Mouse (Mus musculus) brain, embryonic 14.5 days (tissue): Measurements from ENCODE around the gene Dgka. TPM values are rescaled to one million over a fixed set of nuclear protein-coding genes. Genes with fewer than 3 reads are reported as not detected.

Source experiments
- DNase-seq: peaks from one replicate; pipeline ENCODE4 v3.0.0-alpha.2; 2011; ENCODE audit warnings: low read depth
- CTCF ChIP-seq: fragments of 200-500 bp; IDR thresholded peaks from 2 replicates; pipeline ENCODE4 v1.5.1; 2012; ENCODE audit warnings: inconsistent platforms, mild to moderate bottlenecking, moderate library complexity, borderline replicate concordance; ENCODE audit not compliant: insufficient read depth, insufficient read length; ENCODE audit errors: extremely low read depth
- POLR2A ChIP-seq: fragments of 200-500 bp; IDR thresholded peaks from 2 replicates; pipeline ENCODE4 v1.6.1; 2012; ENCODE audit warnings: mild to moderate bottlenecking, inconsistent platforms, borderline replicate concordance; ENCODE audit not compliant: poor library complexity, insufficient read depth, insufficient read length, severe bottlenecking; ENCODE audit errors: extremely low read depth
- polyA plus RNA-seq: library from polyadenylated mRNA; depleted of rRNA; stranded (reverse); fragments of >200 nt; gene quantifications from 2 replicates; pipeline ENCODE4 v1.2.3, GENCODE M21; 2012; rRNA removed

Gene Dgka
- polyA plus RNA-seq = 8.6 and 8.8 TPM in 2 replicates

DNA sequence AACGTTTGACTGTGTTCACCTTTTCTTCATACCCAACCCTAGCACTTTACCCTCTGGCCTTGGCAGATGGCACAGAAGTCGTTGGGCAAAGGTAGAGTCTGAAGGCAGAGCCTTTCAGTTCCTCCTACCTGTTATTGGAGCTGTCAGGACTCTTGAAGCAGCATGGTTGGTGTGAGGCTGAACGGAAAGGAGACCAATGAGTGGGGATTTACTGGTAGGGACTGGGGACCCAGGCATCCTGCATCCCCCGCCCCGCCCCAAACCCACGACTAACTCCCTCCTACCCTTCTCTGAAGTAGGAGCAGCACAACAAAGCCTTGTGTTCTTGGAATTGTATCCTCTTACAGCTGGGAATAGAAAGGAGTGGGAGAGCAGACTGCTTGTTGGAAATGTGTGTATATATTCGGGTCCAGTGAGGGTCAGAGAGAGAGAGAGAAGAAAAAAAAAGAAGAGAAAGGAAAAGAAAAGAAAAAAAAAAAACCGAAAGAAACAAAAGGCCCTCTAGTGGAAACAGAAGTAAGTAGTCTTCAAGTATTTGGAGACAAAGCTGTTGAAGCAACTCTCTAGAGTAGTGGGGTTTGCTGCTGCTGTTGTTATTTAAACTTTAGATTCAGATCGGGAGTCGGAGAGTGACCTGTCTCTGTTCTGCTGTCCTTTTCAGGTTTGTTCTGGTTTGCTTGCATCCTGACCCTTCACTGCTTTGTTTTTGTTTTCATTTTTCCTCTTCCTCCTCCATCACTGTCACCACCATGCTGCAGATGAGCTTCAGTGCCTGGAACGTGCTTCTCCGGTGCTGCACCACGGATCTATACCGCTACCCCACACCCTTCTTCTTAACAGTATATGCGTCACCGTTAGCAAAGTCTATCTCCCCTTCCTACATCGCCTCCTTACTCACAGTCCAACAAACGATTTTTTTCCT, at the start of gene Dgka:
Gene Dgka, minus strand, starts transcription at position 176 of the 922 bp plus-strand sequence.
- TF ChIP-seq CTCF (no peak), POLR2A (no peak)
- DNase-seq = peak; percentile 8

GRCm38 (mm10) chr10:128794391-128794790, 49.7 kb upstream of the Dgka start:
- DNase-seq = no peak
- no peak for TF ChIP-seq POLR2A
- TF ChIP-seq CTCF = no peak

- DNase-seq = no peak
- TF ChIP-seq POLR2A = no peak
- TF ChIP-seq CTCF = no peak
Observed at GRCm38 (mm10) chr10:128793258-128793657, 48.6 kb upstream of the Dgka start.

- DNase-seq = no peak
- no peak for TF ChIP-seq CTCF
- no peak for TF ChIP-seq POLR2A
Observed at GRCm38 (mm10) chr10:128792041-128792440, 47.4 kb upstream of the Dgka start.

DNA sequence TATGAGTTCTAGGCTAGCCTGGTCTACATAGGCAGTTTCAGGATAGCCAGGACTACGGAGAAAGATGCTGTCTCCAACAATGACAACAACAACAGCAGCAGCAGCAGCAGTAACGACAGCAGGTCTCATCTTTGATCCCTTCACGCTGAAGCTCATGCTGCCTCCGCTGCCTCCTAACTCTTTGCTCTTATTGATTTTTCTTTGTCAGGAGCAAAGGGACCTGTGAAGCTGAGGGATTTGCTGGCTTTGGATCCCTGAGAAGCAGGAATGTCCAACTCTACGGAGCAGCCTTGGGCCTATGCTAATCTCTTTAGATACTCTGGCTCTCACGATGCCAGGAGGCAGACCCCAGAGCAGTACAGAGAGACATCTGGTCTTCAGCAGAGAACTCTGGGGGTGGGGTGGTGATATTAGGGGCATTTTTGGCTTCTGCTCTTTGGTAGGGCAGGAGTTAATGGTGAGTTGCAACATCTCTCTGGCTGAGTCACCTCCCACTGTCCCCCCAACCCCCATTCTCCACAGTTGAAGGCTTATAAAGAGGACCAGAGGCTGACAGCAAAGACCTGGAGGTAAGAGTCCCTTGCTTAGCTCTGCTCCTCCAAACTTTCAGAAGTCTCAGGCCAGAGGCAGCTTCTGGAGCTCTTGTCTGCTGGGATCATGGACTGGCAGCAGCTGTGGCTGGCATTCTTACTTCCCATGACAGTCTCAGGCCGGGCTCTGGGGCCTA, 45.9 kb upstream of the Dgka start, which contains the start of gene Mmp19:
Gene Mmp19, plus strand, starts transcription at position 513 of the 727 bp plus-strand sequence.
- DNase-seq = no peak
- TF ChIP-seq CTCF = no peak
- TF ChIP-seq POLR2A = no peak

- TF ChIP-seq CTCF (no peak), POLR2A (no peak)
- no peak for DNase-seq
Observed at GRCm38 (mm10) chr10:128780200-128780599, 35.5 kb upstream of the Dgka start.

GRCm38 (mm10) chr10:128779011-128779795, 34.5 kb upstream of the Dgka start:
- peak; percentile 4 for DNase-seq
- TF ChIP-seq CTCF (no peak), POLR2A (no peak)

DNA sequence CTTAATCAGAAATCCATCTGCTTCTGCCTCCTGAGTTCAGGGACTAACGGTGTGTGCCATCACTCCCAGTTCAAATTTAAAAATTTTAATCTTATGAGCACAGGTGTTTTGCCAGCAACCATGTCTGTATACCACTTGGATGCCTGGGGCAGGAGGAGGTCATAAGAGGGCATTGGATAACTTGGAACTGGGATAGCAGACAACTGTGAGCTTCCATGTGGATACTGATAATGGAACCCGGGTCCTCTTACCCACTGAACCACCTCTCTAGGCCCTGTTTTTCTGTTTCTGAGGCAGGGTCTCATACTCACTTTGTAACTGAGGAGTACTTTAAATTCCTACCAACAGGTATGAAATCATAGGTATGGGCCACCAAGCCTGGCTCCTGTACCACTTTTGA, 33.8 kb upstream of the Dgka start:
- no peak for TF ChIP-seq POLR2A
- no peak for TF ChIP-seq CTCF
- no peak for DNase-seq

DNA sequence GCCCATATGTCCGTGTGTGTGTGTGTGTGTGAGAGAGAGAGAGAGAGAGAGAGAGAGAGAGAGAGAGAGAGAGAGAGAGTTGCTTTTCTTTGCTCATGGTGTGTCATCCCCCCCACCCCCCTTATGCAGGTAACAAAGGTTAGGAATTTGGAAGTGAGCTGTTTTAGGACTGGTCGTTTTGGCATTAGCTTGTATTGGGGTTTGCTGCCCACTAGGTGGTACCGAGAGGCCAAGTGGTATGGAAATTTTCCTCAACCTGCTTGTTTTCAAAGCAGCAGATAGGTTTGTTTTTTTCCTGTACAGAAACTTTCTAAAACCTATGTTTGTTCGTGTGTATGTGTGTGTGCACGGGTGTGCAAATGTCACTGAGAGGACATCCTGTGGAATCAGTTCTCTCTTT, 29.0 kb upstream of the Dgka start:
- DNase-seq = peak; percentile 8
- TF ChIP-seq POLR2A (no peak), CTCF (peak; percentile 45; the same call in 1 of the 2 replicates)

DNA sequence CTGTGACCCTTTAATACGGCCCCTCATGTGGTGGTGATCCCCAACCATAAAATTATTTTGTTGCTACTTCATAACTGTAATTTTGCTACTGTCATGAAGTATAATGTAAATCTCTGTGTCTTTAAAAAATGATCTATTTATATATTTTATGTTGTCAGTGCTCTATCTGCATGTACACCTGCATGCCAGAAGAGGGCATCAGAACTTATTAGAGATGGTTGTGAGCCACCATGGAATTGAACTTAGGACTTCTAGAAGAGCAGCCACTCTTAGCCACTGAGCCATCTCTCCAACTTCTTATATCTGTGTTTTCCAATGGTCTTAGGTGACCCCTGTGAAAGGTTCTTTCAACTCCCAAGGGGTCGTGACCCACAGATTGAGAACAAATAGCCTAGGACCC, 28.2 kb upstream of the Dgka start:
- DNase-seq = peak; percentile 5
- TF ChIP-seq CTCF (no peak), POLR2A (no peak)
